Mouse (Mus musculus): ENCODE measurements at regions not wholly inside any gene's neighbourhood (a gene's known extent, or its start where the extent isn't known, plus 50 kb on each side); places are given as distances from the start of the nearest gene placed in this dataset.

- Histone ChIP-seq H3K9me3 (replicated peaks) (peaks cover 83% of the 10 kb centered on the region), H3K27me3 (ENCODE audit: insufficient read depth, low read length) (no peaks in the 10 kb centered on the region), H3K36me3 (replicated peaks) (no peaks in the 10 kb centered on the region), H3K4me1 (ENCODE audit: insufficient read depth, low read depth, low read length) (no peaks in the 10 kb centered on the region), H3K4me3 (ENCODE audit: low read depth, low read length) (no peak overlapping the region)
- ATAC-seq (ENCODE audit: extremely low read depth, insufficient number of reproducible peaks, low FRiP score, poor library complexity, severe bottlenecking) (no peak), DNase-seq (ENCODE audit: low spot score) (no peak)
- TF ChIP-seq GATA2 (IDR thresholded peaks at IDR 0.05; ENCODE audit: borderline replicate concordance, low read depth, low read length) (no peak), TAL1 (conservative IDR thresholded peaks at IDR 0.05; ENCODE audit: low read depth, low read length) (no peak), CTCF (IDR thresholded peaks at IDR 0.05; ENCODE audit: low read depth, low read length) (no peak), POLR2AphosphoS5 (IDR thresholded peaks at IDR 0.05; ENCODE audit: insufficient replicate concordance, low read depth, low read length) (no peak), GATA1 (IDR thresholded peaks at IDR 0.05; ENCODE audit: borderline replicate concordance, low read length) (no peak)
Observed at GRCm38 (mm10) chr4:125921550-125922316, 102.6 kb upstream of the Csf3r start.

DNA sequence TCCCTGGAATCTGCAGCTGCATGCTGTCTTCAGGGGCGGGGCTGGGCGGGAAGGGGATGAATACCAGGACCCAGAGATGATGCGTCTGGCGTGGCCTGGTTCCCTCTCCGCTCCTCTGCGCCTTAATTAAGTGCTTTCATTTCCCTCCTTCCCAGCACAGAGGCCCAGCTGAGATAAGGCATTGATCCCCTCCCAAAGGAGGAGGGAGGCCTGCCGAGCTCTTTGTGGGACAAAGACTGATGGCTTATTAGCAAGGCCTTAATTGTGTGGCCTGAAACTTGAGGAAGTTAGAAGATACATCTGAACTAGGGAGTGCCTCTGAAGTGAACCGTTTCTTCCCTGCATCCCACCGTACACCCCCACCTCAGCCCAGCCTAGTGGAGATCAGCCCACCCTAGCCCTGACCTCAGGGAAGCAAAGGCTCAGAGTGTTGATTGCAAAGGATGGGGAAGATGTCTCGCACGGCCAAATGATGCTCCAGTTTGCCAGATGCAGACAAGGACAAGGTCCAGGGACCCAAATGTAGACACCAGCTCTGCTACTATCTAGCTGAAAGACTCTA, 102.0 kb upstream of the Csf3r start:
- H3K27me3 ChIP-seq (ENCODE audit: insufficient read depth, low read length), result no peaks in the 10 kb centered on the region
- H3K36me3 ChIP-seq (replicated peaks), result no peaks in the 10 kb centered on the region
- TF ChIP-seq POLR2AphosphoS5 (IDR thresholded peaks at IDR 0.05; ENCODE audit: insufficient replicate concordance, low read depth, low read length) (no peak), CTCF (IDR thresholded peaks at IDR 0.05; ENCODE audit: low read depth, low read length) (no peak), GATA2 (IDR thresholded peaks at IDR 0.05; ENCODE audit: borderline replicate concordance, low read depth, low read length) (no peak), TAL1 (conservative IDR thresholded peaks at IDR 0.05; ENCODE audit: low read depth, low read length) (no peak), GATA1 (IDR thresholded peaks at IDR 0.05; ENCODE audit: borderline replicate concordance, low read length) (no peak)

GRCm38 (mm10) chr4:125923225-125923624, 101.1 kb upstream of the Csf3r start:
- Histone ChIP-seq H3K4me1 (ENCODE audit: insufficient read depth, low read depth, low read length) (no peaks in the 10 kb centered on the region), H3K27me3 (ENCODE audit: insufficient read depth, low read length) (no peaks in the 10 kb centered on the region), H3K36me3 (replicated peaks) (no peaks in the 10 kb centered on the region), H3K9me3 (replicated peaks) (peaks cover 84% of the 10 kb centered on the region), H3K4me3 (ENCODE audit: low read depth, low read length) (no peak overlapping the region)
- TF ChIP-seq GATA1 (IDR thresholded peaks at IDR 0.05; ENCODE audit: borderline replicate concordance, low read length), result no peak
- no peak for TF ChIP-seq CTCF (IDR thresholded peaks at IDR 0.05; ENCODE audit: low read depth, low read length)
- no peak for TF ChIP-seq GATA2 (IDR thresholded peaks at IDR 0.05; ENCODE audit: borderline replicate concordance, low read depth, low read length)
- TF ChIP-seq POLR2AphosphoS5 (IDR thresholded peaks at IDR 0.05; ENCODE audit: insufficient replicate concordance, low read depth, low read length), result no peak
- TF ChIP-seq TAL1 (conservative IDR thresholded peaks at IDR 0.05; ENCODE audit: low read depth, low read length), result no peak
- ATAC-seq (ENCODE audit: extremely low read depth, insufficient number of reproducible peaks, low FRiP score, poor library complexity, severe bottlenecking) (no peak), DNase-seq (ENCODE audit: low spot score) (no peak)

More for the DNA sequence above, 102.0 kb upstream of the Csf3r start:
- Histone ChIP-seq H3K4me1 (ENCODE audit: insufficient read depth, low read depth, low read length) (no peaks in the 10 kb centered on the region), H3K9me3 (replicated peaks) (peaks cover 83% of the 10 kb centered on the region), H3K4me3 (ENCODE audit: low read depth, low read length) (no peak overlapping the region)
- no peak for ATAC-seq (ENCODE audit: extremely low read depth, insufficient number of reproducible peaks, low FRiP score, poor library complexity, severe bottlenecking)
- no peak for DNase-seq (ENCODE audit: low spot score)

- DNase-seq (ENCODE audit: low spot score) (no peak), ATAC-seq (ENCODE audit: extremely low read depth, insufficient number of reproducible peaks, low FRiP score, poor library complexity, severe bottlenecking) (no peak)
- H3K27me3 ChIP-seq (ENCODE audit: insufficient read depth, low read length), result no peaks in the 10 kb centered on the region
- H3K4me1 ChIP-seq (ENCODE audit: insufficient read depth, low read depth, low read length), result no peaks in the 10 kb centered on the region
- no peak for TF ChIP-seq TAL1 (conservative IDR thresholded peaks at IDR 0.05; ENCODE audit: low read depth, low read length)
- no peak for TF ChIP-seq GATA2 (IDR thresholded peaks at IDR 0.05; ENCODE audit: borderline replicate concordance, low read depth, low read length)
- no peak for TF ChIP-seq POLR2AphosphoS5 (IDR thresholded peaks at IDR 0.05; ENCODE audit: insufficient replicate concordance, low read depth, low read length)
- no peak for TF ChIP-seq GATA1 (IDR thresholded peaks at IDR 0.05; ENCODE audit: borderline replicate concordance, low read length)
- TF ChIP-seq CTCF (IDR thresholded peaks at IDR 0.05; ENCODE audit: low read depth, low read length), result no peak
- peaks cover 86% of the 10 kb centered on the region for H3K9me3 ChIP-seq (replicated peaks)
- no peak overlapping the region for H3K4me3 ChIP-seq (ENCODE audit: low read depth, low read length)
- no peaks in the 10 kb centered on the region for H3K36me3 ChIP-seq (replicated peaks)
Observed at GRCm38 (mm10) chr4:125928196-125928595, 96.2 kb upstream of the Csf3r start.

GRCm38 (mm10) chr4:125929122-125929772, 95.1 kb upstream of the Csf3r start:
- Histone ChIP-seq H3K4me3 (ENCODE audit: low read depth, low read length) (no peak overlapping the region), H3K36me3 (replicated peaks) (no peaks in the 10 kb centered on the region), H3K9me3 (replicated peaks) (peaks cover 90% of the 10 kb centered on the region), H3K4me1 (ENCODE audit: insufficient read depth, low read depth, low read length) (no peaks in the 10 kb centered on the region), H3K27me3 (ENCODE audit: insufficient read depth, low read length) (no peaks in the 10 kb centered on the region)
- no peak for TF ChIP-seq GATA1 (IDR thresholded peaks at IDR 0.05; ENCODE audit: borderline replicate concordance, low read length)
- no peak for TF ChIP-seq CTCF (IDR thresholded peaks at IDR 0.05; ENCODE audit: low read depth, low read length)
- no peak for TF ChIP-seq POLR2AphosphoS5 (IDR thresholded peaks at IDR 0.05; ENCODE audit: insufficient replicate concordance, low read depth, low read length)
- no peak for TF ChIP-seq TAL1 (conservative IDR thresholded peaks at IDR 0.05; ENCODE audit: low read depth, low read length)
- TF ChIP-seq GATA2 (IDR thresholded peaks at IDR 0.05; ENCODE audit: borderline replicate concordance, low read depth, low read length), result no peak
- DNase-seq (ENCODE audit: low spot score) (no peak), ATAC-seq (ENCODE audit: extremely low read depth, insufficient number of reproducible peaks, low FRiP score, poor library complexity, severe bottlenecking) (no peak)

GRCm38 (mm10) chr4:125930764-125931163, 93.6 kb upstream of the Csf3r start:
- no peaks in the 10 kb centered on the region for H3K4me1 ChIP-seq (ENCODE audit: insufficient read depth, low read depth, low read length)
- H3K27me3 ChIP-seq (ENCODE audit: insufficient read depth, low read length), result no peaks in the 10 kb centered on the region
- no peak overlapping the region for H3K4me3 ChIP-seq (ENCODE audit: low read depth, low read length)
- DNase-seq (ENCODE audit: low spot score), result no peak
- no peaks in the 10 kb centered on the region for H3K36me3 ChIP-seq (replicated peaks)
- no peak for ATAC-seq (ENCODE audit: extremely low read depth, insufficient number of reproducible peaks, low FRiP score, poor library complexity, severe bottlenecking)
- H3K9me3 ChIP-seq (replicated peaks), result peaks cover 83% of the 10 kb centered on the region
- TF ChIP-seq CTCF (IDR thresholded peaks at IDR 0.05; ENCODE audit: low read depth, low read length) (no peak), TAL1 (conservative IDR thresholded peaks at IDR 0.05; ENCODE audit: low read depth, low read length) (no peak), POLR2AphosphoS5 (IDR thresholded peaks at IDR 0.05; ENCODE audit: insufficient replicate concordance, low read depth, low read length) (no peak), GATA1 (IDR thresholded peaks at IDR 0.05; ENCODE audit: borderline replicate concordance, low read length) (no peak), GATA2 (IDR thresholded peaks at IDR 0.05; ENCODE audit: borderline replicate concordance, low read depth, low read length) (no peak)
